In genomic region chr2:173021633-173022055, GRCm38 (mm10) we compare ENCODE assay signal across 8 mouse cellular contexts. TPM values are rescaled to one million over a fixed set of nuclear protein-coding genes. Genes with fewer than 3 reads are reported as not detected.
DNase-seq lines count a peak whose midpoint lies in the region; ATAC-seq lines count a peak whose summit lies in the region.

No protein-coding gene starts in this region.

- peak overlapping the region; percentile 84 for H3K4me2 ChIP-seq in heart, embryonic 14.5 days (ENCODE audit: low read length)
- H3K4me2 ChIP-seq in liver, embryonic 12.5 days, result peak overlapping the region; percentile 91

- H3K36me3 ChIP-seq in heart, embryonic 14.5 days (ENCODE audit: control insufficient read depth, insufficient read depth, low read length), result peaks cover 29% of the 10 kb centered on the region
- peaks cover 42% of the 10 kb centered on the region for H3K36me3 ChIP-seq in liver, embryonic 12.5 days
- peaks cover 6% of the 10 kb centered on the region for H3K36me3 ChIP-seq in splenic B cell, adult 2 months (ENCODE audit: control insufficient read depth, insufficient read depth, low read length, poor library complexity, severe bottlenecking)

- H3K27ac ChIP-seq in heart, embryonic 14.5 days (replicated peaks in 1 of 2; ENCODE audit: control insufficient read depth in 1 of 2, insufficient read depth in 1 of 2, low read depth in 2 of 2, low read length in 2 of 2), result peak overlapping the region; percentile 30 to 86; a peak in 3 of 4 replicates
- H3K27ac ChIP-seq in liver, embryonic 12.5 days, result peak overlapping the region; percentile 99

- H3K4me3 ChIP-seq in heart, embryonic 14.5 days (ENCODE audit: control insufficient read depth in 1 of 2, insufficient read depth in 1 of 2, low read depth in 1 of 2, low read length in 2 of 2), result peak overlapping the region; percentile 93 to 96
- peak overlapping the region; percentile 98 for H3K4me3 ChIP-seq in liver, embryonic 12.5 days

- peaks cover 55 to 63% of the 10 kb centered on the region in 2 experiments for H3K4me1 ChIP-seq in heart, embryonic 14.5 days (ENCODE audit: control insufficient read depth in 2 of 2, insufficient read depth in 2 of 2, low read length in 2 of 2)
- peaks cover 87% of the 10 kb centered on the region for H3K4me1 ChIP-seq in liver, embryonic 12.5 days

- no peaks in the 10 kb centered on the region for H3K9me3 ChIP-seq in heart, embryonic 14.5 days (ENCODE audit: control insufficient read depth, low read length)
- no peaks in the 10 kb centered on the region for H3K9me3 ChIP-seq in liver, embryonic 12.5 days (replicated peaks)

- H3K9ac ChIP-seq in heart, embryonic 14.5 days (ENCODE audit: low read length), result peak overlapping the region; percentile 93
- H3K9ac ChIP-seq in liver, embryonic 12.5 days, result peak overlapping the region; percentile 97

- peak; percentile 87 to 92 for DNase-seq in CD8-positive naive resting alpha-beta T cell, adult 2 months (ENCODE audit: low read depth in 2 of 2, low spot score in 2 of 2)
- DNase-seq in c-Kit-negative CD71-positive TER-119-positive erythroid progenitor cells, embryonic 14.5 days (ENCODE audit: low read depth, low spot score), result peak; percentile 89
- peak; percentile 46 for DNase-seq in fibroblast of lung, adult 2 months (ENCODE audit: low read depth)
- peak; percentile 97 for DNase-seq in kidney, postnatal 10 days
- peak; percentile 95 for DNase-seq in naive thymus-derived CD4-positive, alpha-beta T cell, adult 2 months (ENCODE audit: low read depth)
- DNase-seq in splenic B cell, adult 2 months (ENCODE audit: low read depth, low spot score), result peak; percentile 95

- no peaks in the 10 kb centered on the region for H3K27me3 ChIP-seq in heart, embryonic 14.5 days (ENCODE audit: control insufficient read depth, insufficient read depth, low read length)
- no peaks in the 10 kb centered on the region for H3K27me3 ChIP-seq in liver, embryonic 12.5 days (replicated peaks)
- no peaks in the 10 kb centered on the region for H3K27me3 ChIP-seq in splenic B cell, adult 2 months (ENCODE audit: control insufficient read depth, insufficient read depth, low read length, poor library complexity, severe bottlenecking)

- WGBS in heart, embryonic 14.5 days, result under 1% methylated on average over 47 of the region's 54 CpGs
- under 1% methylated on average over 54 of the region's 54 CpGs for WGBS in liver, embryonic 12.5 days (ENCODE audit: insufficient replicate concordance)

- ATAC-seq in heart, embryonic 14.5 days (ENCODE audit: insufficient number of reproducible peaks, insufficient read depth, low FRiP score, low read depth), result peak; percentile 61
- ATAC-seq in liver, embryonic 12.5 days, result peak; percentile 71

RNA-seq across cellular contexts. Expression of gene Rbm38, which starts 1.3 kb away (rescaled TPM):
- polyA plus RNA-seq in heart, embryonic 14.5 days (2014; fragmentation: Nextera tagmentation; extraction: Ambion mirVana), result 126 and 129 TPM in 2 replicates
- polyA plus RNA-seq in liver, embryonic 12.5 days (2016; fragmentation: Nextera tagmentation; extraction: Ambion mirVana), result 305 and 313 TPM in 2 replicates

RNA-seq across cellular contexts. Expression of gene Rae1, which starts 21.7 kb away (rescaled TPM):
- 99.7 and 101 TPM in 2 replicates for polyA plus RNA-seq in heart, embryonic 14.5 days (2014; fragmentation: Nextera tagmentation; extraction: Ambion mirVana)
- polyA plus RNA-seq in liver, embryonic 12.5 days (2016; fragmentation: Nextera tagmentation; extraction: Ambion mirVana), result 117 and 119 TPM in 2 replicates

RNA-seq across cellular contexts. Expression of gene Spo11, which starts 44.1 kb away (rescaled TPM):
- polyA plus RNA-seq in heart, embryonic 14.5 days (2014; fragmentation: Nextera tagmentation; extraction: Ambion mirVana), result 0.32 TPM in 1 of 2 replicates, not detected in the other
- 0.10 TPM in 1 of 2 replicates, not detected in the other for polyA plus RNA-seq in liver, embryonic 12.5 days (2016; fragmentation: Nextera tagmentation; extraction: Ambion mirVana)

Comparison
In these comparisons a context has a peak if more than half of its experiments do, and no peak if none do; other contexts are left out.
1. Peak in every context shown above with its lines: DNase-seq, ATAC-seq, H3K4me3 ChIP-seq and H3K27ac ChIP-seq.
2. DNase-seq: peak in every context shown above with its lines; median percentile 97 in kidney, postnatal 10 days; 95 in naive thymus-derived CD4-positive, alpha-beta T cell, adult 2 months; 95 in splenic B cell, adult 2 months; 90 in CD8-positive naive resting alpha-beta T cell, adult 2 months; 89 in c-Kit-negative CD71-positive TER-119-positive erythroid progenitor cells, embryonic 14.5 days; 46 in fibroblast of lung, adult 2 months.